Mouse (Mus musculus) common myeloid progenitor, adult 5-6 weeks (primary cell): Measurements from ENCODE around the gene Vmn1r180. TPM values are rescaled to one million over a fixed set of nuclear protein-coding genes. Genes with fewer than 3 reads are reported as not detected.
"Not testable (repeated sequence)": the region's sequence is repeated elsewhere in the genome, so short reads cannot be mapped to it uniquely, and the experiment has no call there.

Source experiments
- ATAC-seq: replicated peaks from 2 replicates; pipeline ENCODE4 v1.8.0; 2016; ENCODE audit warnings: low read depth, mild to moderate bottlenecking, moderate TSS enrichment, inconsistent platforms; ENCODE audit not compliant: poor library complexity, severe bottlenecking
- total RNA-seq: library from RNA; stranded (forward); fragments of 200-1000, 187-1606 nt; gene quantifications from 2 replicates; pipeline ENCODE4 v1.2.3, GENCODE M21; 2017

Vmn1r180 gene
- not detected in 2 replicates for total RNA-seq

DNA sequence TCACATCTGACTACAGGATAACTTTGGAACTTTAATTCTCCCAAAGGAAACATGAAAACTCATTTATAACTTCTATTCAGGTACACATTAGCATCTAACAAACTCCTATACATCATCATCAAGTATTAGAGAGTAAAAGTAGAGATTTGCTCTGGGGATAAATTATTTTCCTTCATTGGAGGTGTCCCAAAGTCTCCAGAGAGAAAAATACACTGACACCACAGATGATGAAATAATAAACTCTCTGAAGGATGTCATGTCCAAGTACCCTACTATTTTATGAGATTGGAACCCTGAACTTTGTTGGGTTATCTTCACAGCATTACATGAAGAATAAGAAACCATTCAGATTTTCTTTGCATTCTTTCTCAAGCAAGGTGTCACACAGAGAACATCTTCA is at the start of gene Vmn1r180:
Vmn1r180 (plus strand) TSS at position 301 of the 400 bp plus-strand sequence.
- ATAC-seq, result no peak

DNA sequence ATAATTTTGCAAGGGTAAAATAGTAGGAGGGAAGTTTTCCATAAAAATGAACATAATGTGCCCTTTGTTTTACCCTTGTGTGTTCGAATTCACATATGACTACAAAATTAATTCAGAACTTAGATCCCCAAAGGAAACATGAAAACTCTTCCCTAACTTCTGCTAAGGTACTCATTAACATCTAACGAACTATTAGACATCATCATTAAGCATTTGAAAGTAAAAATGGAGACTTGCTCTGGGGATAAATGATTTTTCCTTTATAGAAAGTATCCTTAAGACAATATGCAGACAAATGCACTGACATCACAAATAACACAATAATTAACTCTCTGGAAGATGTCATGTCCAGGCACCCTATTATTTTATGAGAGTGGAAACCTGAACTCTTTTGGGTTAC is 23.8 kb upstream of the Vmn1r180 start, which contains the start of gene Vmn1r179:
Vmn1r179 (plus strand) TSS at position 301 of the 400 bp plus-strand sequence.
- no peak for ATAC-seq

DNA sequence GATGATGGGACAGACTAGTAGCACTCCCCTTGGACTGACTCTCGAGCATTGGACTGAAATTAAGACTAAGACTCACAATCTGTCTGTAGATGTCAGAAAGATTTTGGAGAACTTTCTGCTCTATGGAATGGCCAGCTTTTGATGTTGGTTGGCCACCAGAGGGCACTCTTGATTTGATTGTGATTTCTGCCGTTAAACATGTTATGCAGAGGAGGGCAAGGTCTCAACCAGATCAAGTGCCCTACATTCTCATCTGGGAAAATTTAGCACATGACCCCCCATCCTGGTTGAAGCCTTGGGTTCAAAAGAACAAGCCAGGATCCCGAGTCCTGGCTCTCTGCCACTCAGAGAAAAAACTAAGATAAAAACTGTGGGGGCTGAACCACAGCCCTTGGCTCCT is 17.6 kb downstream of the Vmn1r180 start:
- ATAC-seq, result not testable (repeated sequence)

DNA sequence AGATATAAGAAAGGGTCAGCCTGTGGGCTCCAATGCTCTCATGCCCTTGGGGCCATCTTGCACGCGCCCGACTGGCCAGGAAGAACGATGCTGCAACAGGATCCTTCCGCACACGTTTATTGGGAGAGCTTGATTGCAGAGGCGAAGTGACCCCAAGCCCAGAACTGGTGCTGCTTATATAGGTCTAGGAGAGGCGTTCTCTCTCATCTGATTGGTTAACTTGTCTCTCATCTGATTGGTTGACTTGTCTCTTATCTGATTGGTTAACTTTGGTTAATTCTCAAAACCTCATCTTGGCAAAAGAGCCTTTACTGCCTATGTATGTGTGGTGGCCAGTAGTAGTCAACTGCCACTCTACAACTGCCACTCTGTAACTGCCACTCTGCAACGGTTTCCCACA is 23.9 kb downstream of the Vmn1r180 start, which contains the start of gene Vmn1r181:
Vmn1r181 (plus strand) TSS at position 301 of the 400 bp plus-strand sequence.
- ATAC-seq, result not testable (repeated sequence)

DNA sequence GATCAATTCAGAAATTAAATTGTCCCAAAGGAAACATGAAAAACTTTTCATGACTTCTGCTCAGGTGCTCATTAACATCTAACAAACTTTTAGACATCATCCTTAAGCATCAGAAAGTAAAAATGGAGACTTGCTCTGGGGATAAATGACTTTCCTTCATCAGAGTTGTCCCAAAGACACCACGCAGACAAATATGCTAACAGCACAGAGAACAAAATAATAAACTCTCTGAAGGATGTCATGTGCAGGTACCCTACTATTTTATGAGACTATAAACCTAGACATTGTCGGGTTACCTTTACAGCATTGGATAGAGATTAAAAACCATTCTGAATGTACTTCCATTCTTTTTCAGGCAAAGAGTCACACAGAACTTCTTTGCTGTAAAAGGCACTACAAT is 51.0 kb downstream of the Vmn1r180 start, which contains the start of gene V1rd19:
V1rd19 (plus strand) TSS at position 301 of the 400 bp plus-strand sequence.
- ATAC-seq, result no peak

Other genes starting within 250 kb of the Vmn1r180 start
- not detected in 2 replicates for gene Vmn1r173, start 249.9 kb upstream of the Vmn1r180 start, total RNA-seq
- not detected in 2 replicates for gene Vmn1r174, start 198.4 kb upstream of the Vmn1r180 start, total RNA-seq
- not detected in 2 replicates for gene Vmn1r175, start 140.0 kb upstream of the Vmn1r180 start, total RNA-seq
- gene Vmn1r176, start 113.3 kb upstream of the Vmn1r180 start, total RNA-seq, result not detected in 2 replicates
- not detected in 2 replicates for gene Vmn1r177, start 84.2 kb upstream of the Vmn1r180 start, total RNA-seq
- gene Vmn1r178, start 58.6 kb upstream of the Vmn1r180 start, total RNA-seq, result not detected in 2 replicates
- gene Vmn1r179, start 23.7 kb upstream of the Vmn1r180 start, total RNA-seq, result not detected in 2 replicates
- not detected in 2 replicates for gene Vmn1r181, start 24.0 kb downstream of the Vmn1r180 start, total RNA-seq
- gene V1rd19, start 51.1 kb downstream of the Vmn1r180 start, total RNA-seq, result not detected in 2 replicates
- not detected in 2 replicates for gene Vmn1r183, start 102.6 kb downstream of the Vmn1r180 start, total RNA-seq
- gene Zfp180, start 131.3 kb downstream of the Vmn1r180 start, total RNA-seq, result 18.2 and 21.3 TPM in 2 replicates
- gene Zfp112, start 161.7 kb downstream of the Vmn1r180 start, total RNA-seq, result 0.39 and 0.78 TPM in 2 replicates
- 6.3 and 7.4 TPM in 2 replicates for gene Zfp235, start 183.5 kb downstream of the Vmn1r180 start, total RNA-seq
- gene Zfp114, start 224.4 kb downstream of the Vmn1r180 start, total RNA-seq, result 1.5 and 3.2 TPM in 2 replicates